Mouse (Mus musculus) T-cell, adult 2 months (primary cell): ENCODE measurements around the gene Atrip.
A peak's percentile ranks its signal among the peaks of the same experiment; 100 is the strongest.

Experiments
- DNase-seq: peaks from one replicate; pipeline ENCODE4 v3.0.0; 2022; ENCODE audit warnings: low spot score

Atrip gene

GRCm38 (mm10) chr9:109038086-109038895 lies 35.6 kb downstream of the Atrip start, which contains the start of gene Shisa5:
Gene Shisa5 (plus strand): TSS chr9:109038565.
- peak; percentile 59 for DNase-seq

GRCm38 (mm10) chr9:109032435-109032834 lies 41.5 kb downstream of the Atrip start:
- no peak for DNase-seq

GRCm38 (mm10) chr9:109031686-109032085 lies 42.2 kb downstream of the Atrip start:
- no peak for DNase-seq

DNA sequence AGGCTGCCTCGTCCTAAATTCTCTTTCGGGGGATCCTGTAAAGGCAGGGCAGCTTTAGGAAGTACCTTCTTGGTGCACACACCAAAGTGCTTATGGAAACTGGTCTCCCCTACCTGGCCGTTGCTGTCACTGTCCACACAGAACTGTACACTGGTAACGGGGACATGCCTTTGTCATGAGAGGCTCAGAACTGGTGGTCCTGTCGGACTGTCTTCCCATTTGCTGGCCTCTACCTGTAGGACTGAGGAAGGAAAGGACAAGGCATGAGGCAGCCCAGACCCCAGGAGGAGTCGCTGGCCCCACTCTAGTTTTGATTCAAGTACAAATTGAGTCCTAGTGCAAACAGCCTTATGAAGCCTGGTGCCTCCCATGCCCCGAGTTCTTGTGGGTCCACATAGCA lies 42.9 kb downstream of the Atrip start:
- no peak for DNase-seq

GRCm38 (mm10) chr9:109030312-109030711 lies 43.6 kb downstream of the Atrip start:
- DNase-seq = no peak

GRCm38 (mm10) chr9:109028919-109029318 lies 45.0 kb downstream of the Atrip start:
- DNase-seq = no peak

- no peak for DNase-seq
Observed at GRCm38 (mm10) chr9:109028421-109028820, 45.5 kb downstream of the Atrip start.

GRCm38 (mm10) chr9:109027521-109027920 lies 46.4 kb downstream of the Atrip start:
- DNase-seq = no peak

DNA sequence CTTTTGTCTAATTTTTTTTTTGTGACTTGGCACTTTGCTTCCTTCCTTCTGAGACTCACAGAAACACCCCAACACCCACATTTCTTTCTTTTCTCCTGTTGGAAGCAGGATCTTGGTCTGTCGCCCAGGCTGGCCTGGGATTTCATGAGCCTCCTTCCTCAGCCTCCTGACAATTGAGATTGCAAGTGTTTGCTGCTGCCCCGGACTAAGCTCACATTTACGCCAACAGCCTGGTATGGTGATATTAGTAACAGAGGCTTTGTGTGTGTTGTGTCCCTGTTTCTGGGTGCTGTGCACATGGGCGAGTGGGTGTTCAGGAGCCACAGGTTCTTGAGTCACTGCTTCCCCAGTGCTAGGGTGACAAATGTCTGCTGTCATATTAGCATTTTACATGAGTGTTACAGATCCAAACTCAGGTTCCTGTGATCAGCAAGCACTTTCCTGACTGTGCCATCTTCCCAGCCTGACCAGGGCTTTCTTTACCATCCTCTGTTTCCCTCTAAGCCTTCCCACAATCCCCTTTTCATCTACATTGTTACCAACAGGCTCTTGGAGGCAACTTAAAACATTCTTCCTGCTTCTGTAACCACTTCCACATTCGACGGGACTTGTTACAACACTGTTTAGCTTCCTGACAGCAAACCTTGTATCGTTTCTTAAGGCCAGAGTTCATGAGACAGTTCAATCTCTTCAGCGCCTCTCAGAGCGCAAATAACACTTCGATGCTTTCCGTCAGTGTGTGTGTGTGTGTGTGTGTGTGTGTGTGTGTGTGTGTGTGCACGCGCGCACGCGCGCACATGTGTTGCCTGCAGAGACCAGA lies 50.8 kb downstream of the Atrip start:
- DNase-seq = peak; percentile 23

DNA sequence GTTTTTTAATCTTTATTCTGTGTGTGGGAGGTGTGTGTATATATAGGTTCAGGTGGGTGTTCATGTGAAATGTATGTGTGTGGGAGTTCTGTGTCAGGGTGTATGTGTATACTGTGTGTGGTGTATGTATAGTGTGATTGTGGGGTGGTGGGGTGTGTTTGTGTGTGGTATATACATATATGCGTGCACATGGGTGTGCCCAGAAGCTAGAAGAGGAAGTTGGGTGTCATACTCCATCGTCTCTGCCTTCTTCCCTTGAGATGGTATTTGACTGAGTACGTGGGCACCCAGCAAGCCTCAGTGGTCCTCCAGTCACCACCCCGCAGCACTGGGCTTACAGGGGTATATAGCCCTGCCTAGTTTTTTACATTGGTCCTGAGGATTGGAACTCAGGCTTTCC lies 52.5 kb downstream of the Atrip start:
- peak; percentile 11 for DNase-seq

GRCm38 (mm10) chr9:109016973-109017604 lies 56.8 kb downstream of the Atrip start:
- DNase-seq = no peak

- DNase-seq = no peak
Observed at GRCm38 (mm10) chr9:109015397-109015796, 58.5 kb downstream of the Atrip start.

DNA sequence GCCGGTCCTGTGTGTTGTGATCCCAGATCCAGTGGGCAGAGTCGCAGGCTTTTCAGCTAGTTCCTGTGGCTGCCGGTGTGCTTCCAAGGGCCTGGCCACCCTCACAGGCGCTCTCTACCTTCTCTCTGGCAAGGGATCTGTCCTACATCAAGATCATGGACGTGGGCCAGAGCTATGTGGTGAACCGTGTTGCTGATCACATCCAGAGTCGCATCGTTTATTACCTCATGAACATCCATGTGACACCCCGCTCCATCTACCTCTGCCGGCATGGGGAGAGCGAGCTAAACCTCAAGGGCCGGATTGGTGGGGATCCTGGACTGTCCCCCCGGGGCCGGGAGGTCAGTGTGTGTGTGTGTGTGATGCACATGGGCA lies 63.6 kb downstream of the Atrip start:
- no peak for DNase-seq

- no peak for DNase-seq
Observed at GRCm38 (mm10) chr9:109009636-109010315, 64.1 kb downstream of the Atrip start.

DNA sequence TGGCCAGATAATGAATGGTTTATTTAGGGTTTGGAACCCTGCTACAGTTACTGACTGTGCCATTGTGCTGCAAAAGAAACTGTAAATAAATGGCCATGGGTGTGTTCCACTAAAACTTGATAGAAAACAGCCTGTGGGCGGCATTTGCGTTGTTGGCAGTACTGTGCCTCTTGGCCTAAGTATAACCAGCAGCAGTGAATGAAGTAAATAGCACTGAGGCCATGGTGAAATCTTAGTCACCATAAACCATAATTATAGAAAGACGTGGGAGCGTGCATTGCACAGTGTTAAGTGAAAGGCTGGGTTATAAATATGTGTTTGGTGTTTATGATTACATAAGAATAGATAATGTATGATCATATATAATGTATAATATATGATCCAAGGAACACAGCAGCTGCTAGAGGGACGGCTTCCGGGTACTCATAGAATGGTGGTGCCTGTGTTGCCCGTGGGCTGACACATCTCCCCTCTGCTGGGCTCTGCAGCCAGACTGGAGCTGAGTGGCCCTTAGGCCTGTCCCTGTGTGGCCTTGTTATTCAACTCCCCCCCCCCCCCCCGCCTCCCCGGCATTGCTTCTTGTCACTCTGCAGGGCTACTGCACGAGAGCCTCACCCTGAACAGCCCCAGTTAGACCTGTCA lies 64.8 kb downstream of the Atrip start:
- DNase-seq = no peak

- DNase-seq = no peak
Observed at GRCm38 (mm10) chr9:109008081-109008480, 65.8 kb downstream of the Atrip start.
